Mouse (Mus musculus) right cerebral cortex, adult 18-20 months (tissue): ENCODE data around the gene Dqx1.

Experiments used
- DNase-seq: peaks from one replicate; pipeline ENCODE4 v3.0.0; 2022; ENCODE audit warnings: mixed read lengths

The Dqx1 gene

DNA sequence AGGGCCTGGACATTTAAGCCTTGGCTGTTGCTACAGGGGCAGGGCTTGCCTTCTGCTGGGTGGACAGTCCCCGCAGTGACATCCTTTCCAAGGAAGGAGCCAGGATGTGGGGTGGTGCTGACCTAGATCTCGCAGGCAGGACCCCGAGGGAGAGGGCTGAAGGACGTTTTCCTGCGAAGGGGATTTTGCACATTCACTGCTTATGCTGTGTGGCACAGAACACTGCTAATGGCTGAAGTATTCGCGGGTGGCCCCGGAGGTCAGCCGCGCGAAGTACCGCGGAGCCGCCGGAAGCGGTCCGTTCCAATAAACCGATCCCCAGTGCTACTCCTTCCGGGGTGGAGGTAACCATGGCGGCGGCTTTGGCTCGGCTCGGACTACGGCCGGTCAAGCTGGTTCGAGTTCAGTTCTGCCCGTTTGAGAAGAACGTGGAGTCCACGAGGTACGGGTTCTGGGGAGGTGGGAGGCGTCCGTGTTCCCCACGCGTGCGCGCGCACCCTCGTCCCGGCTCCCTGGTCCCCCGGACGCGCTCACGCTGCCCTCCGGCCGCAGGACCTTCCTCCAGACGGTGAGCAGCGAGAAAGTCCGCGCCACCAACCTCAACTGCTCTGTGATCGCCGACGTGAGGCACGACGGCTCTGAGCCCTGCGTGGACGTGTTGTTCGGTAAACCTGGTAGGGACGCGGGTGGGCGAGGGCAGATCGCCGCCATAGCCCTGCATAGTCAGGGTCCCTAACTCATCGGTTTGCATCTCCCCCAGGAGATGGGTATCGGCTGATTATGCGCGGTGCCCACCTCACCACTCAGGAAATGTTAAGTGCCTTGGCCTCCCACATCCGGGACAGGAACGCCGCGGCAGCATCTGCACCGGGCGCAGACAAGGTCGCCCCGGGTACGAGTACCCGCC is 51.4 kb downstream of the Dqx1 start, which contains the start of gene Mrpl53:
Gene Mrpl53, plus strand, starts transcription at position 279 of the 907 bp plus-strand sequence.
- peak; percentile 81 for DNase-seq

- no peak for DNase-seq
These were observed 54.0 kb downstream of the Dqx1 start for GRCm38 (mm10) chr6:83111510-83112136.

DNA sequence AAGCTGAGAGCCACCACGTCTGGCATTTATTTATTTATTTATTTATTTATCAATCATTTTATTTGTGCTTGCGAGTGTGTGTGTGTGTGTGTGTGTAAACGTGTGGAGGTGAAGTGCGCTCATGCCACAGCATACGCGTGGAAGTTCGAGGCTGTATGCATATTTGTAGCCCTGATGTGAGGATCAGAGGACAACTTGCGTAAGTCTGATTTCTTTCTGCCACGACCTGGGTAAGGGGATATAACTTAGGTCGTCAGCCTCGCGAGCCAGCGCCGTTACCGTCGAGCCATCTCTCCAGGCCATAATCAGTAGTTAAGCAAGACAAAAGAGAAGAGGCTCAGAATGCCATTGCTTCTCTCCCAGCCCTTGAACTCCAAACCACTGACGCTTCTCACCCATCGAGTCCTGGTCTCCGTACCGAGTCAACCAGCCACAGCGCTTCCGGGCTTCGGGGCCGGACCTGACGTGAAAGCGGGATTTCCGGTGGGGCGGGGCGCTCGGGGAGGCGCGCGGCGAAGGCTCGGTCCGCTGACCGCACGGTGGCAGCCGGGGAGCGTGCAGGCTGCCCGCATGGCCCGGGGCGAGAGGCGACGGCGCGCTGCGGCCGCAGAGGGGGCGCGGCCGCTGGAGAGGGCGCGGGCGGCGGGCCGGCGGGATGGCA is 57.5 kb downstream of the Dqx1 start, which contains the start of gene Mogs:
Gene Mogs, plus strand, starts transcription at position 486 of the 661 bp plus-strand sequence.
- peak; percentile 94 for DNase-seq

DNA sequence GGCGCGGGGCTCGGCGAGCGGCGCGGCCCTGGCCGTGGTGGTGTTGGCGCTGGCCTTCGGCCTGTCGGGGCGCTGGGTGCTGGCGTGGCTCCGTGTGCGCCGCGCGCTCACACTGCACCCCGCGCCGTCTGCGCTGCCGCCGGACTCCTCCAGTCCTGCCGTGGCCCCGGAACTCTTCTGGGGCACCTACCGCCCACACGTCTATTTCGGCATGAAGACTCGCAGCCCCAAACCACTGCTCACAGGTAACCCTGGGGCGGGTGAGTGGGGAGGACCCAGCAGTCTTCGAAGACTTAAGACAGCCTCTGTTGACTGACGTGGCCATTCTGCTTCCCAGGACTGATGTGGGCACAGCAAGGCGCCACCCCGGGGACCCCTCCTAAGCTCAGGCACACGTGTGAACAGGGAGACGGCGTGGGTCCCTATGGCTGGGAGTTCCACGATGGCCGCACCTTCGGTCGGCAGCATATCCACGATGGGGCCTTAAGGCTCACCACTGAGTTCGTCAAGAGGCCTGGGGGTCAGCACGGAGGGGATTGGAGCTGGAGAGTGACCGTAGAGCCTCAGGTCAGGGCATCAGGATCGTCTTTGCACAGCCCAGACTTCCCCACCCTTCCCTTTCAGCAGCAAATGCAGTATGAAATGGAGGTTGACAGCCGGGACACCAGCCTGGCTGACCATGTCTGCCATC is 58.2 kb downstream of the Dqx1 start:
- DNase-seq: no peak

DNA sequence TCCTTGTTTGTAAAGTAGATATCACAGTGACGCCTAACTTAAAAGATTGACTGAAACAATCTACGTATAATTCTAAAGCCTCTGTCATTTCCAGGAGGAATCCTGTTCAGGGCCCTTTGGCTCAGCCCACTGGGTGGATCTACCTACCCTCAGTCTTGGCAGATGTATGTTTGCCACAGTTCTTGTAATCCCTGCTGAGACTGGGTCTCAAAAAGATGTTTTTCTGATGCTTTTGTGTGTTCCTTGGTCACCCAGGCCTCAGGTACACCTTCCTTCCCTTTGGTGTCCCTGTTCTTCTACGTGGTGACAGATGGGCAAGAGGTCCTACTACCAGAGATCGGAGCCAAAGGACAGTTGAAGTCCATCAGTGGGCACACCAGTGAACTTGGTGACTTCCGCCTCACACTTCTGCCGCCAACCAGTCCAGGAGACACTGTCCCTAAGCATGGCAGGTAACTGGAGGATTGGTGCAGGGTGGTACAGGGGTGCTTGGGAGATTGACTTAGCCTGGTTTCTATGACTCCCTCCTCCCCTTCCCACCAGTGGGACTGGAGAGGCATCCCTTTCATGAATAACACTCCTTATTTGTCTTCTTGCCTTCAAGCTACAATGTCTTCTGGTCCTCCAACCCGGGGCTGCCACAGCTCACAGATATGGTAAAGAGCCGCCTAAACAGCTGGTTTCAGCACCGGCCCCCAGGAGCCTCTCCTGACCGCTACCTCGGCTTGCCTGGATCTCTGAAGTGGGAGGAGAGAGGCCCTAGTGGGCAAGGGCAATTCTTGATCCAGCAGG is 58.9 kb downstream of the Dqx1 start:
- no peak for DNase-seq
